Mouse (Mus musculus): ENCODE results near the gene Smarca4. TPM values are rescaled to one million over a fixed set of nuclear protein-coding genes. Genes with fewer than 3 reads are reported as not detected.
"Not testable (repeated sequence)": the region's sequence is repeated elsewhere in the genome, so short reads cannot be mapped to it uniquely, and the experiment has no call there.

Gene Smarca4
- total RNA-seq (2021): 100 to 1,000 TPM; 113 to 121 TPM

GRCm38 (mm10) chr9:21615617-21616231 lies at the start of gene Smarca4:
Smarca4 (plus strand) TSS chr9:21616169.
- peak; percentile 100 for DNase-seq (ENCODE audit: low spot score in 2 of 2)
- intact Hi-C loops (cut with DNase I): no loop called here

GRCm38 (mm10) chr9:21566538-21566937 lies 49.4 kb upstream of the Smarca4 start:
- DNase-seq (ENCODE audit: low spot score in 2 of 2): no peak
- intact Hi-C loops (cut with DNase I): no loop called here

GRCm38 (mm10) chr9:21567051-21567450 lies 48.9 kb upstream of the Smarca4 start:
- intact Hi-C loops (cut with DNase I): no loop called here
- no peak for DNase-seq (ENCODE audit: low spot score in 2 of 2)

GRCm38 (mm10) chr9:21568657-21569255 lies 47.2 kb upstream of the Smarca4 start:
- no peak for DNase-seq (ENCODE audit: low spot score in 2 of 2)
- intact Hi-C loops (cut with DNase I): no loop called here

- DNase-seq (ENCODE audit: low spot score in 2 of 2): no peak
- intact Hi-C loops (cut with DNase I): no loop called here
These were observed 41.8 kb upstream of the Smarca4 start for GRCm38 (mm10) chr9:21574012-21574801.

GRCm38 (mm10) chr9:21575253-21575652 lies 40.7 kb upstream of the Smarca4 start:
- intact Hi-C loops (cut with DNase I): no loop called here
- no peak for DNase-seq (ENCODE audit: low spot score in 2 of 2)

GRCm38 (mm10) chr9:21576286-21576685 lies 39.7 kb upstream of the Smarca4 start:
- DNase-seq (ENCODE audit: low spot score in 2 of 2): no peak
- intact Hi-C loops (cut with DNase I): no loop called here

- intact Hi-C loops (cut with DNase I): no loop called here
- DNase-seq (ENCODE audit: low spot score in 2 of 2): no peak
These were observed 37.7 kb upstream of the Smarca4 start for GRCm38 (mm10) chr9:21578226-21578625.

- DNase-seq (ENCODE audit: low spot score in 2 of 2): no peak
- intact Hi-C loops (cut with DNase I): no loop called here
These were observed 30.6 kb upstream of the Smarca4 start for GRCm38 (mm10) chr9:21585401-21585800.

- DNase-seq (ENCODE audit: low spot score in 2 of 2): no peak
- intact Hi-C loops (cut with DNase I): no loop called here
These were observed 28.2 kb upstream of the Smarca4 start for GRCm38 (mm10) chr9:21587678-21588349.

GRCm38 (mm10) chr9:21588350-21588749 lies 27.6 kb upstream of the Smarca4 start:
- no peak for DNase-seq (ENCODE audit: low spot score in 2 of 2)
- intact Hi-C loops (cut with DNase I): no loop called here

GRCm38 (mm10) chr9:21589538-21589937 lies 26.4 kb upstream of the Smarca4 start:
- intact Hi-C loops (cut with DNase I): no loop called here
- DNase-seq (ENCODE audit: low spot score in 2 of 2): no peak

- DNase-seq (ENCODE audit: low spot score in 2 of 2): no peak
- intact Hi-C loops (cut with DNase I): no loop called here
These were observed 24.7 kb upstream of the Smarca4 start for GRCm38 (mm10) chr9:21591127-21591830.

- no peak for DNase-seq (ENCODE audit: low spot score in 2 of 2)
- intact Hi-C loops (cut with DNase I): loop anchor here (1.0 kb wide), 1 partner anchor 46 kb away; the partner anchor contains the start of gene Carm1
These were observed 23.9 kb upstream of the Smarca4 start for GRCm38 (mm10) chr9:21591831-21592702.

- intact Hi-C loops (cut with DNase I): loop anchor here (1.0 kb wide), 1 partner anchor 46 kb away; the partner anchor contains the start of gene Carm1
- peak; percentile 91 to 93 for DNase-seq (ENCODE audit: low spot score in 2 of 2)
These were observed 23.3 kb upstream of the Smarca4 start, which contains the start of the genes Timm29 and Yipf2 for GRCm38 (mm10) chr9:21592703-21593121. Timm29 (plus strand) TSS chr9:21592722. Yipf2 (minus strand) TSS chr9:21592828.

- intact Hi-C loops (cut with DNase I): no loop called here
- peak; percentile 76 to 78 for DNase-seq (ENCODE audit: low spot score in 2 of 2)
These were observed 22.7 kb upstream of the Smarca4 start for GRCm38 (mm10) chr9:21593122-21593721.

GRCm38 (mm10) chr9:21594350-21594749 lies 21.6 kb upstream of the Smarca4 start:
- DNase-seq (ENCODE audit: low spot score in 2 of 2); intact Hi-C loops (cut with DNase I): not testable (repeated sequence)

GRCm38 (mm10) chr9:21594838-21595237 lies 21.1 kb upstream of the Smarca4 start:
- intact Hi-C loops (cut with DNase I): no loop called here
- no peak for DNase-seq (ENCODE audit: low spot score in 2 of 2)
